Mouse (Mus musculus) midbrain, embryonic 14.5 days (tissue): Measurements from ENCODE around the gene Cldn11. TPM values are rescaled to one million over a fixed set of nuclear protein-coding genes. Genes with fewer than 3 reads are reported as not detected.

Source experiments
- ATAC-seq: fragments of 200-750 bp; cut with Nextera tagmentation; 2 replicates; pipeline ENCODE4 v1.8.0; 2017; ENCODE audit warnings: moderate number of reproducible peaks, moderate library complexity; ENCODE audit not compliant: low FRiP score, low TSS enrichment
- DNase-seq: peaks from one replicate; pipeline ENCODE4 v3.0.0-alpha.2; 2015
- H3K27ac ChIP-seq: fragments of 300-500 bp; sonication (generic); replicated peaks from 2 replicates; pipeline ENCODE4 v1.5.1; 2014; ENCODE audit warnings: mild to moderate bottlenecking, low read depth, low read length, moderate library complexity
- H3K27me3 ChIP-seq: fragments of 300-500 bp; sonication (generic); 2 replicates; pipeline ENCODE4 v1.6.1; 2014; ENCODE audit warnings: low read length, control low read depth, mixed read lengths; ENCODE audit not compliant: control insufficient read depth, insufficient read depth
- H3K36me3 ChIP-seq: fragments of 300-500 bp; sonication (generic); 2 replicates; pipeline ENCODE4 v1.6.1; 2014; ENCODE audit warnings: low read length, control low read depth; ENCODE audit not compliant: control insufficient read depth, insufficient read depth
- H3K4me1 ChIP-seq: fragments of 300-500 bp; sonication (generic); 2 replicates; pipeline ENCODE4 v1.6.1; 2014; ENCODE audit warnings: mild to moderate bottlenecking, antibody characterized with exemption, low read length, control low read depth; ENCODE audit not compliant: control insufficient read depth, insufficient read depth
- H3K4me2 ChIP-seq: fragments of 300-500 bp; sonication (generic); 2 replicates; pipeline ENCODE4 v1.6.1; 2014; ENCODE audit warnings: mild to moderate bottlenecking, low read length, moderate library complexity
- H3K4me3 ChIP-seq: fragments of 300-500 bp; sonication (generic); replicated peaks from 2 replicates; pipeline ENCODE4 v1.5.1; 2014; ENCODE audit warnings: low read depth, low read length
- H3K9ac ChIP-seq: fragments of 300-500 bp; sonication (generic); replicated peaks from 2 replicates; pipeline ENCODE4 v1.6.1; 2014; ENCODE audit warnings: mild to moderate bottlenecking, low read length, moderate library complexity
- H3K9me3 ChIP-seq: fragments of 300-500 bp; sonication (generic); 2 replicates; pipeline ENCODE4 v1.6.1; 2016; ENCODE audit warnings: low read length, control low read depth, mixed read lengths; ENCODE audit not compliant: control insufficient read depth
- WGBS: fragments of 180-500 bp; shearing (Covaris S2); extraction: QIAGEN DNeasy Blood & Tissue Kit; methylation state at CpG from one replicate; pipeline ENCODE4 v1.1.7; 2014; 5-methylcytosine and 5-hydroxymethylcytosine counted together
- polyA plus RNA-seq: library from polyadenylated mRNA; unstranded; fragments of >200 nt; fragmentation: Nextera tagmentation; extraction: Ambion mirVana; gene quantifications from 2 replicates; pipeline ENCODE4 v1.2.1, GENCODE M21; 2014

Gene Cldn11
- polyA plus RNA-seq, 1 experiment from 2014 or later: 37.3 TPM

DNA sequence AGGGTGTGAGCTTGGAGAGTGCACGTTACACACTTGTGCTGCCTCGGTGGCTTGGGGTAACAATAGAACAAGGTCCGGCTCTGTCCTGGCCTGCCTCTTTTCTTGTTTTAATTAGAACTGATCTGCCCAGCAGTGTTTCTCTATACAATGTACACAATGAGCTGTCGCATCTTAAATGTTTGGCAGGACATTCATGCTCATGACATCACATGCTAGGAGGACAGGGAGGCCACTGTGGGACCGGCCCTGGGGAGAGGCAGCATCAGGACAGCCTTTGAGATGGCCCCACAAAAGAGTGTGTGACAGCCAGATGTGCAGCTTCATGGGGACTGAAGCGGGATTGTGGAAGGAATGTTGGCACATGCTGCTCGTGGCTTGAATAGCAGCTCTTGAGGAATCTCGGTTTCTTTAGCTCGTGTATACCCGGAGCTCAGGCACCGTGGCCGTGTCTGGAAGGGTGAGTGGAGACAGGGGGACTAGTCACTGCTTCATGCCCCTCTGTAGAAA is 16.7 kb downstream of the Cldn11 start:
- peaks cover 7% of the 10 kb centered on the region; the same call in 1 of the 2 replicates for H3K4me1 ChIP-seq
- 0 out of 2 replicates have a peak overlapping the region, but pooled peaks have one; percentile 17 for H3K9ac ChIP-seq
- H3K9me3 ChIP-seq: no peaks in the 10 kb centered on the region
- no peak for ATAC-seq
- H3K27me3 ChIP-seq: no peaks in the 10 kb centered on the region
- no peak overlapping the region for H3K4me2 ChIP-seq
- peak; percentile 27 for DNase-seq
- no peak overlapping the region for H3K4me3 ChIP-seq
- no peak overlapping the region for H3K27ac ChIP-seq
- WGBS: 19% methylated on average over 12 of the region's 12 CpGs
- H3K36me3 ChIP-seq: no peaks in the 10 kb centered on the region

DNA sequence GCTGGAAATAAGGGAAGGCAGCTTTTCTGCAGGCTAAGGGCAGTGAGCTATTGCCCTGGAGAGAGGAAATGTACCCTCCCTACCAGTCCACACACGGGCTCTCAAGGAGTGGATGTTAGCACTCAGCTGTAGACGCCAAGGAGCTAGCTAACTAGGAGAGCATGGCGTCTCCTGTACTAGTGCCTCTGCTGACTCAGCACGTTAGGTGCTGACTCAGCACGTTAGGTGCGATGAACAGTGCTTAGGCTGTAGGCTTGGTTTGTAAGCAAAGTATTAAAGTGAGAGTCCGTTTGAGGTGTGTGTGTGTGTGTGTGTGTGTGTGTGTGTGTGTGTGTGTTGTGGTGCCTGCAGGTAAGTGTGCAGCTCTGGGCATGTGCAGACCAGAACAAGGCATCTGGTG is 40.6 kb downstream of the Cldn11 start:
- no peak overlapping the region for H3K4me2 ChIP-seq
- H3K36me3 ChIP-seq: no peaks in the 10 kb centered on the region
- H3K9ac ChIP-seq: no peak overlapping the region
- no peak overlapping the region for H3K4me3 ChIP-seq
- H3K9me3 ChIP-seq: no peaks in the 10 kb centered on the region
- H3K4me1 ChIP-seq: no peaks in the 10 kb centered on the region
- no peaks in the 10 kb centered on the region for H3K27me3 ChIP-seq
- DNase-seq (no peak), ATAC-seq (no peak)
- H3K27ac ChIP-seq: no peak overlapping the region
- 93% methylated on average over 7 of the region's 7 CpGs for WGBS

DNA sequence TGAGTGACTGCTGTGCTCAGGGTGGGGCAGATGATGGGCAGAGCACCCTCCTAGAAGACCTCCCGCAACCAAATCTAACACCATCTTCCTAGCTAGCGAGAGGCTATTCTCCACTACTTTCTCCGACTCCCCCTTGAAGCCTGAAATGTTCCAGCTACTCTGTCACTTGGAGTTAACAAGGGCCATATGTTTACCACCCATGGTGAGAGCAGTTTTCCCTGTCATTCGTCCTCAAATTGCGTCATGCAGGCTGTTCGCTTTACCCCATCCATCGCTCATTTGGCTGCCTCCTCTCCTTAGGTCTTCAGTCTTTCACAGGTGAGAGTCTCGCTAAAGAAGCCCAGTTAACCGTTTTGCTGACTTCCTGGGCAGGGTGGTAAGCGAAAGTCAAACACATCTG is 41.7 kb downstream of the Cldn11 start:
- WGBS: 89% methylated on average over 10 of the region's 10 CpGs
- H3K27me3 ChIP-seq: no peaks in the 10 kb centered on the region
- H3K4me2 ChIP-seq: no peak overlapping the region
- no peaks in the 10 kb centered on the region for H3K4me1 ChIP-seq
- H3K27ac ChIP-seq: no peak overlapping the region
- H3K4me3 ChIP-seq: no peak overlapping the region
- ATAC-seq (no peak), DNase-seq (no peak)
- H3K36me3 ChIP-seq: no peaks in the 10 kb centered on the region
- no peaks in the 10 kb centered on the region for H3K9me3 ChIP-seq
- H3K9ac ChIP-seq: no peak overlapping the region

DNA sequence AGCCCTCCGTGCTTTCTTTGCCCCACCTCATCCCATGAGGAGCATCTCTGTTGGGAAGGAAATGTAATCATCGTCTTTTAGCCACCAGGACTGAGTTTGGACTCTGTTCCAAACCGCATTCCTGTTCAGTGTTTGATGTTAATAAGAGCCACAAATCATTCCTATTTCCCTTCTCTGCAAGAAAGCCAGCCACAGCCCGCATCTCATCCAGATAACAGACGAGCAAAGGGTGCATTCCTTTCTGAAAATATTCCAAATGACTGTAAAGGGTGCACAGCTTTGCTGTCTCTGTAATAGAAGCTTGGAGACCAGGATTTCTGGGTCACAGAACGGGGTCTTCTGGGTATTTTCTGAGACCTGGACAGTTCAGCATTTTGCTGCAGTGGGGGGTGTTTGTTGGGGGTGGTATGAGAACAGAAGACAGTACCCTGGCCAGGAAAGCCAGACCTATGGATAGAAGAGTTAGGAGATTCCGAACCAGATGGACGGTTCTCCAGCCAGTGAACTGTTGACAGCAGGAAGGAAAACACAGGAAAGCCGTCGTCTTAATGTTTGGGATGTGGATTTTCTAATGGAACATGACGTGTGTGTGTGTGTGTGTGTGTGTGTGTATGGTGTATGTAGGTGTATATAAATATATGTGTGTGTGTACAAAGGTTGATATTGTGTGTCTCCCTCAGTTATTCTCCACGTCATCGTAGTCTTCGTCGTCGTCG is 49.6 kb downstream of the Cldn11 start:
- Histone ChIP-seq H3K4me1 (no peaks in the 10 kb centered on the region), H3K9ac (no peak overlapping the region), H3K27me3 (no peaks in the 10 kb centered on the region), H3K27ac (no peak overlapping the region), H3K36me3 (no peaks in the 10 kb centered on the region), H3K4me3 (no peak overlapping the region), H3K9me3 (no peaks in the 10 kb centered on the region), H3K4me2 (no peak overlapping the region)
- ATAC-seq (no peak), DNase-seq (no peak)
- 93% methylated on average over 17 of the region's 17 CpGs for WGBS

DNA sequence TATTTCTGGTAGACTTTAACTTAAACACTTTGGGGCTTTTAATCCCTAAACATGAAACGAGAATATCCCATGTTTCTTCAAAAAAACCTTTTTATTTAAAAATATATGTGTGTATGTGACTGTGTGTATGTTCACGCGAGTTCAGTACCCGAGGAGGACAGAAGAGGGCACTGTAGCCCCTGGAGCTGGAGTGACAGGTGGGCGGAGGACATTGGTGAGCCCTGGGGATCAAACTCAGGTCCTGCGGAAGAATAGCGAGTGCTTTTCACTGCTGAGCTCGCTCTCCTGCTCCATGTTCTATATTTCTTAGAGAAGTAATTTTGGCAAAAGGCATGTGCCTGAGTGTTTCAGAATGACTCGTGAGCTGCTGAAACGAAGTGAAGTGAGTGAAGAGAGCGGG is 54.2 kb downstream of the Cldn11 start:
- no peak overlapping the region for H3K4me2 ChIP-seq
- H3K4me3 ChIP-seq: no peak overlapping the region
- no peaks in the 10 kb centered on the region for H3K9me3 ChIP-seq
- no peak for ATAC-seq
- H3K27ac ChIP-seq: no peak overlapping the region
- H3K9ac ChIP-seq: no peak overlapping the region
- 95% methylated on average over 11 of the region's 11 CpGs for WGBS
- no peaks in the 10 kb centered on the region for H3K27me3 ChIP-seq
- H3K4me1 ChIP-seq: no peaks in the 10 kb centered on the region
- no peaks in the 10 kb centered on the region for H3K36me3 ChIP-seq
- no peak for DNase-seq

DNA sequence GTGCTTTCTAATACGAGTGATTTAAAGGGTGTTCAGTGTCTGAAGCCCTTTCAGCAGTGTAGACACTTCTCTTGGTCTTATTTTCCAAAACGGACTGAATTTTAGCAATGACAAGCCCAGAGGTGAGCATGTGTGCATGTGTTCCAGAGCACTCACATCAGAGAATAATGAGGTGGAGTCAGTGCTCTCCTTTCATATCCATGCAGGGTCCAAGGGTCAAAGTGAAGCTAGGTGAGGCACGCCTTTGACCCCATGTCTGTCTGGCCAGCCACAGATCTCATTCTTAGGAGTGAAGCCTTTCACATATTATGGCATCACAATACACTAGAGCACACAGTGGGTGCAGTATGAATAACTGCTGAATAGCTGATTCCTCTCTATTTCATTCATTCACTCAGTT is 55.4 kb downstream of the Cldn11 start:
- no peak for ATAC-seq
- WGBS: 88% methylated on average over 3 of the region's 3 CpGs
- no peaks in the 10 kb centered on the region for H3K9me3 ChIP-seq
- no peak for DNase-seq
- no peak overlapping the region for H3K4me3 ChIP-seq
- no peak overlapping the region for H3K4me2 ChIP-seq
- H3K4me1 ChIP-seq: peaks cover 5% of the 10 kb centered on the region; the same call in 1 of the 2 replicates
- no peaks in the 10 kb centered on the region for H3K36me3 ChIP-seq
- H3K27me3 ChIP-seq: no peaks in the 10 kb centered on the region
- H3K9ac ChIP-seq: no peak overlapping the region
- H3K27ac ChIP-seq: no peak overlapping the region

DNA sequence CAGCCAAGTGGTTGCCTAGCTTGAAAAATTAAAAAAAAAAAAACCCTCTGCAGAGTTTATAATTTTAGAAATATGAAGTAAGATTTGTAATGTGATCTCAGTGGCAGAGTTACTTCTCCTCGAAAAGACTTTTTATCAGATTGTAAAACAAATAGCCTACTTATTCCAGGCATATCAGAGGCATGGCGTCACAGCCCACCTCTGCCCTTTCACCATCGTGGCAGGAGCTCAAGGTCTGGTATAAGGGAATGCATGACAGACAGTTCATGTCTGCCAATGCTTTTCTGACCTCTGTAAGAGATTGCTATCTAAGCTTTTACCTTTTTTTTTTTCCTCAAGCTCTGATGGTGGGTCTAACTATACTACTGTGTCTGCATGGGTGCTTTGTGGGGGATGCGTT is 58.3 kb downstream of the Cldn11 start:
- no peak overlapping the region for H3K9ac ChIP-seq
- DNase-seq (no peak), ATAC-seq (no peak)
- H3K4me3 ChIP-seq: no peak overlapping the region
- H3K36me3 ChIP-seq: no peaks in the 10 kb centered on the region
- no peaks in the 10 kb centered on the region for H3K9me3 ChIP-seq
- 78% methylated on average over 4 of the region's 4 CpGs for WGBS
- no peaks in the 10 kb centered on the region for H3K27me3 ChIP-seq
- H3K4me1 ChIP-seq: peaks cover 5% of the 10 kb centered on the region; the same call in 1 of the 2 replicates
- H3K4me2 ChIP-seq: no peak overlapping the region
- no peak overlapping the region for H3K27ac ChIP-seq

DNA sequence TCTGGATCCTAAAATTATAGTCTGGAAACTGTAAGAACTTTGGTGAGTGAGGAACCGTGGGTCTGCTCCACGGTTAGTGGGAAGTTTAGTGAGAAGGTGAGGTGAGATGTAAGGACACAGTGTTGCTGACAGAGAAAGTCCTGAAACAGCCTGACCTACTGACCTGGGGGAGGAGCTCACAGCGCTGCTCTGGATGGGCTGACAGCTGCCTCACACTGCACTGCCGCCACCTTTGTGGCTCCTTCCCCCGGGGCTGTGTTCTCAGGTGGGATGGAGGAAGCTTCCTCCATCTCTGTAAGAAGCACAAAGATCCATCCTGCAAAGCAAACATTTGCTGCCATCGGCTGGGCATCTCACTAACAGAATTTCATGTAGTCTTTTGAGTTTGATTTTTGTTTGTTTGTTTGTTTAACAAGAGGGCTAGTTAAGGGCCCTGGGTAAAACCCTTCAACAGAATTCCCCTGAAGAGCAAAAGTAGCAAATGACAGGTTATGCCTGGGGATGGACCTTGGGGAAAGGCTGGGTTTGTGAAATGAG is 58.8 kb downstream of the Cldn11 start:
- Histone ChIP-seq H3K4me2 (peak overlapping the region; percentile 40; the same call in 1 of the 2 replicates), H3K36me3 (no peaks in the 10 kb centered on the region), H3K9ac (no peak overlapping the region), H3K9me3 (no peaks in the 10 kb centered on the region), H3K27me3 (no peaks in the 10 kb centered on the region), H3K27ac (no peak overlapping the region), H3K4me3 (no peak overlapping the region), H3K4me1 (peaks cover 5% of the 10 kb centered on the region; the same call in 1 of the 2 replicates)
- WGBS: 14% methylated on average over 6 of the region's 6 CpGs
- DNase-seq (no peak), ATAC-seq (no peak)

DNA sequence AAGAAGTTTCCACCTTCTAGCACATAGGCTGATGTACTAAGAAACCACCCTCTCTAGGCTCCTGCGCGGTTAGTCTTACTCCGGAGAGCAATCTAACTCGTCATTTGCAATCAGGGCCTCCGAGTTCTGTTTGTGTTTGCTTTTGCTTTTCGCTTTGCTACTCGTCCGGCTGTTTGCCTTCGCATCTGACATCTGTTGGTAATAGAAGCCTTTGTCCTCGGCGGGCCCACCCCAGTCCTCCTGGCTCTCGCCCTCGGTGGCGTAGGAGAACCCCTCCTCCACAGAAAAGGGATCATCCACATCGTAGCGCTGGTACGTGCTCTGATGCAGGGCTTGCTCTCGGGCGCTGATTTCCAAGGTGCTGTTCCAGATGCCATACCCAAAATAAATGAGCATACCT is 59.3 kb downstream of the Cldn11 start:
- WGBS: 12% methylated on average over 19 of the region's 19 CpGs

More for the DNA sequence above, 59.3 kb downstream of the Cldn11 start:
- H3K4me3 ChIP-seq: 0 out of 2 replicates have a peak overlapping the region, but pooled peaks have one; percentile 7
- H3K27ac ChIP-seq: no peak overlapping the region
- H3K36me3 ChIP-seq: no peaks in the 10 kb centered on the region
- no peaks in the 10 kb centered on the region for H3K27me3 ChIP-seq
- no peak for ATAC-seq
- H3K9ac ChIP-seq: no peak overlapping the region; the same call in 1 of the 2 replicates
- no peaks in the 10 kb centered on the region for H3K9me3 ChIP-seq
- peak; percentile 29 for DNase-seq
- H3K4me1 ChIP-seq: peaks cover 5% of the 10 kb centered on the region; the same call in 1 of the 2 replicates
- H3K4me2 ChIP-seq: peak overlapping the region; percentile 40
